Mouse (Mus musculus): ENCODE data around the gene Slamf7. TPM values are rescaled to one million over a fixed set of nuclear protein-coding genes. Genes with fewer than 3 reads are reported as not detected.

The Slamf7 gene
- polyA plus RNA-seq, 1 experiment from 2014 or later, result not detected

DNA sequence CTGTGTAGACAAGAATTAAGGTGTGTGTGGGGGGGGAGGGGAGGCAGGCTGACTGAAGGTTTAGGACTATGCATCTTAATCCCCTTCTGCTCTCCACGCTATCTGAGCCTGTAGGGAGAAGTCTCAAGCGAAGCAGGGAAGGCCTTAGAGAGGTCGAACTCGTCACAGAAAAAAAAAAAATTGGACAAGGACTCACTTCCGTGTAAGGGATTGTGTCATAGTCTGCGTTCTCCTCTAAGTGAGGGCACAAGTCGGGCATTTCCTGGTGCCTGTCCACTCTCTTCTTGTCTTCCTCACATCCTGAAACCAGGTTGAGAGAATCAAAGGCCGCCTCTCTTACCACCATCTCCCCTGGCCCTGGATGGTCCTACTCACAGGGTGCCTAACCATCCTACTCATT is 15.7 kb downstream of the Slamf7 start:
- Histone ChIP-seq H3K9me3 (no peaks in the 10 kb centered on the region), H3K27ac (no peak overlapping the region), H3K27me3 (no peaks in the 10 kb centered on the region), H3K4me2 (no peak overlapping the region), H3K4me1 (replicated peaks) (no peaks in the 10 kb centered on the region), H3K9ac (replicated peaks) (no peak overlapping the region), H3K36me3 (no peaks in the 10 kb centered on the region), H3K4me3 (replicated peaks) (no peak overlapping the region)
- no peak for ATAC-seq (ENCODE audit: insufficient number of reproducible peaks, insufficient read depth, low FRiP score, low TSS enrichment, low read depth)
- 87% methylated on average over 8 of the region's 8 CpGs for WGBS

DNA sequence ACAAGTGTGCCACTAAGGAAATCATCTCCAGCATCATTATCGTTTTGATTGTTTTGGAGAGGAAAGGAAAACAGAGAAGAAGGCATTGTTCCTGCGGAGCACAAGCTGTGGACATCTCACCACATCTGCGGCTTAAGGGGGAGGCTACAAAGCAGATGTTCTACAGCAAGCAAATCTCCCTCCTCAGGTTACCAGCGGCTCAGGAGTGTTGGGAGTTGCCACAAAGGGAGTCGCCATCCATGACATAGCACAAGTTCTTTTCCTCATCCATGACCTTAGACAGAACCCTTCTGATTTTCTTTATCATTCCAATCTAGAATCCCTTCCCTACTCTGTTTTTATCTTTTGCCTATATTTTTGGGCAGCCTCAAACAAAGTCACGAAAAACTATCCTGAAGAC is 17.1 kb downstream of the Slamf7 start:
- no peaks in the 10 kb centered on the region for H3K36me3 ChIP-seq
- ATAC-seq (ENCODE audit: insufficient number of reproducible peaks, insufficient read depth, low FRiP score, low TSS enrichment, low read depth), result no peak
- H3K9me3 ChIP-seq, result no peaks in the 10 kb centered on the region
- H3K4me1 ChIP-seq (replicated peaks), result no peaks in the 10 kb centered on the region
- H3K27ac ChIP-seq, result no peak overlapping the region
- H3K4me3 ChIP-seq (replicated peaks), result no peak overlapping the region
- WGBS, result 63% methylated on average over 6 of the region's 6 CpGs
- no peak overlapping the region for H3K9ac ChIP-seq (replicated peaks)
- no peak overlapping the region for H3K4me2 ChIP-seq
- H3K27me3 ChIP-seq, result no peaks in the 10 kb centered on the region

DNA sequence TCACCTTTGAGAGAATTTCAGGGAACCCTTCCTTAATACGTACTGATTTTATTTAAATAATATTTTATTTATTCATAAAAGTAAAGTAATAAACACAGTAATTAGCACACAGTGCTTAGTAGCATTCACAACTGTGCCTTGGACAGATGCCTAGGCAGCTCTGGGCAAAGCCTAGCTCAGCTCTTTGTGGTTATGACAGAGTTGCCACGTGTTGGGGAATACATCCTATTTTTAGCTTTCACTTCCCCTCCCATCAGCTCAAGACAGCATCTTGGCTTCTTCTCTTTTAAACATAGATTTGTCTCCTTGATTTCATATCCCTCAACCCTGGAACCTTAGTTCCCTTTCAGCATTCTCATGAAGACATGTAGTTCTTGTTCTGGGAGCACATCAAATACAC is 21.4 kb downstream of the Slamf7 start:
- WGBS, result 69% methylated on average over 2 of the region's 2 CpGs
- no peaks in the 10 kb centered on the region for H3K27me3 ChIP-seq
- no peak for ATAC-seq (ENCODE audit: insufficient number of reproducible peaks, insufficient read depth, low FRiP score, low TSS enrichment, low read depth)

DNA sequence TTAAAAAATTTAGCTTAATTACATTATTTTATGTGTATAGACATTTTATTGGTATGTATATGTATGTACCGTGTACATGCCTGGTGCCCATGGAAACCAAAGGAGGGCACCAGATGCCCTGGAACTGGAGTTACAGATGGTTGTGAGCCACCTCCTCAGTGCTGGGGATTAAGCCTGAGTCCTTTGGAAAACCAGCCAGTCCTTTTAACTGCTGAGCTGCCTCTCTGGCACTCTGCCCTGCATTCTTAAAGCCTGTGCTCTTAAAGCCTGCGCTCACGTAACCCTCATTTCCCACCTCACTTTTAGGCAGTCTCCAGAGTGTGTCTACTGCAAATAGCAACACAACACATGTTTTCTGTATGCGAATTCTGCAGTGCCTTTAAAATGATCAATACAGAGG is 21.9 kb downstream of the Slamf7 start:
- 75% methylated on average over 4 of the region's 4 CpGs for WGBS

More for the DNA sequence above, 21.4 kb downstream of the Slamf7 start:
- H3K36me3 ChIP-seq, result no peaks in the 10 kb centered on the region
- H3K4me2 ChIP-seq, result no peak overlapping the region
- no peaks in the 10 kb centered on the region for H3K9me3 ChIP-seq
- H3K4me3 ChIP-seq (replicated peaks), result no peak overlapping the region
- no peak overlapping the region for H3K9ac ChIP-seq (replicated peaks)
- no peak overlapping the region for H3K27ac ChIP-seq
- no peaks in the 10 kb centered on the region for H3K4me1 ChIP-seq (replicated peaks)

DNA sequence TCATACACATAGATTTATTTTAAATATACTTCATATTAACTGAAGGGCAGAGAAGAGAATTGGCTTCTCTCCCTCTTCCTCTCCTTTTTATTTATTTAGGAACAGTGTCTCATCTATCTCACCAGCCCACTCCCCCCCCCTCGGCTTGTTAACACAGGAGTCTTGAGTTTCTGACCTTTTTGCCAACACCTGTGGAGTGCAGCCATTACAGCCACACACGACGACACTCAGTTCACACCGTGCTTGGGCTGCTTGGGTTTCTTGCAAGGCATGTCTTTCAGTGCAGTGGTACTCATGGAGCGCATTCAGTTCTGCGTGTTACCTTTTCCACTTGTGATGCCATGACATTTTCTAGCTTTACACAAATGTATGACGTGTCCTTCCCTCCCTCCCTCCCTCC is 22.8 kb downstream of the Slamf7 start:
- Histone ChIP-seq H3K9ac (replicated peaks) (no peak overlapping the region), H3K4me3 (replicated peaks) (no peak overlapping the region), H3K9me3 (no peaks in the 10 kb centered on the region), H3K36me3 (no peaks in the 10 kb centered on the region), H3K27ac (no peak overlapping the region), H3K27me3 (no peaks in the 10 kb centered on the region), H3K4me2 (no peak overlapping the region), H3K4me1 (replicated peaks) (no peaks in the 10 kb centered on the region)
- ATAC-seq (ENCODE audit: insufficient number of reproducible peaks, insufficient read depth, low FRiP score, low TSS enrichment, low read depth), result no peak
- 72% methylated on average over 7 of the region's 7 CpGs for WGBS

More for the DNA sequence above, 21.9 kb downstream of the Slamf7 start:
- Histone ChIP-seq H3K9me3 (no peaks in the 10 kb centered on the region), H3K4me1 (replicated peaks) (no peaks in the 10 kb centered on the region), H3K27me3 (no peaks in the 10 kb centered on the region), H3K9ac (replicated peaks) (no peak overlapping the region), H3K4me3 (replicated peaks) (no peak overlapping the region), H3K4me2 (no peak overlapping the region), H3K36me3 (no peaks in the 10 kb centered on the region), H3K27ac (no peak overlapping the region)
- 0 out of 2 replicates have a peak, but pooled peaks have one; percentile 26 for ATAC-seq (ENCODE audit: insufficient number of reproducible peaks, insufficient read depth, low FRiP score, low TSS enrichment, low read depth)

DNA sequence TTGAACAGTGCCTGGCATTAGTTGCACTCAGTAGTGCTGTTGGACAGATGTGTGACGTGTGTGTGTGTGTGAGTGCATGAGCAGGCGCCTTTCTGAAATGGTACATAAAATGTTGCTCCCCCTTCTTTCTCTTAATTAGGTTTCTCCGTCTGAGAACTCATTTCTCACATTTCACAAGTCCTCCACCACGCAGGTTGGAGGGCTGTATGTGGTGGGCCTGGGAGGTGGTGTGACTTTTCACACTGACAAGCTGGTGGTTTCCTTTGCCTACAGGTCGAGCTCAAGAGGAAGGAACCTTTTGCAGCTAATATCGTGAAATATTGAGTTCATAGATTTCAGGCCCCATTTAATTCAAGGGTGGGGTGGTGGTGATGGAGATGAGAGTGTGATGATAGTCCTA is 23.7 kb downstream of the Slamf7 start:
- no peak overlapping the region for H3K4me3 ChIP-seq (replicated peaks)
- no peaks in the 10 kb centered on the region for H3K4me1 ChIP-seq (replicated peaks)
- no peak overlapping the region for H3K4me2 ChIP-seq
- H3K36me3 ChIP-seq, result no peaks in the 10 kb centered on the region
- no peak overlapping the region for H3K9ac ChIP-seq (replicated peaks)
- no peaks in the 10 kb centered on the region for H3K9me3 ChIP-seq
- no peaks in the 10 kb centered on the region for H3K27me3 ChIP-seq
- no peak overlapping the region for H3K27ac ChIP-seq
- WGBS, result 49% methylated on average over 6 of the region's 6 CpGs
- ATAC-seq (ENCODE audit: insufficient number of reproducible peaks, insufficient read depth, low FRiP score, low TSS enrichment, low read depth), result no peak

DNA sequence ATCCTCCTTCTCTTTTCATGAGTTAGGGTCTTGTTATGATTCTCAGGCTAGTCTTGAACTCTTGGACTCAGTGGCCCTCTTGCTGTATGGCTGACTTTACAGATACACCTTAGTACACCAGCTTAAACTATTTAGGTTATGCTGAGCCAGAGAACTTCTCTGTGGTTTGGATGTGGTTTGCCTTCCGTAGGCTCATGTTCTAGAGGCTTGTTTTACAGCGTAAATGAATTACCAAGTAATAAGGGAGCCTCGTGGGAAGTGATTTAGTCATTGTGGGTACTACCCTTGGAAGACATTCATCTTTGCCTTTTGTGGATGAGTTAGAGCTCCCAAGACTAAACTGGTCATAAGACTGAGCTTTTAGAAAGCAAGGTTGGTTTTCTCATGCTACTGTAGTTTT is 25.0 kb downstream of the Slamf7 start:
- Histone ChIP-seq H3K4me3 (replicated peaks) (no peak overlapping the region), H3K9ac (replicated peaks) (no peak overlapping the region), H3K27me3 (no peaks in the 10 kb centered on the region), H3K36me3 (no peaks in the 10 kb centered on the region), H3K4me2 (no peak overlapping the region), H3K9me3 (no peaks in the 10 kb centered on the region), H3K27ac (no peak overlapping the region), H3K4me1 (replicated peaks) (no peaks in the 10 kb centered on the region)
- 78% methylated on average over 3 of the region's 3 CpGs for WGBS
- no peak for ATAC-seq (ENCODE audit: insufficient number of reproducible peaks, insufficient read depth, low FRiP score, low TSS enrichment, low read depth)

DNA sequence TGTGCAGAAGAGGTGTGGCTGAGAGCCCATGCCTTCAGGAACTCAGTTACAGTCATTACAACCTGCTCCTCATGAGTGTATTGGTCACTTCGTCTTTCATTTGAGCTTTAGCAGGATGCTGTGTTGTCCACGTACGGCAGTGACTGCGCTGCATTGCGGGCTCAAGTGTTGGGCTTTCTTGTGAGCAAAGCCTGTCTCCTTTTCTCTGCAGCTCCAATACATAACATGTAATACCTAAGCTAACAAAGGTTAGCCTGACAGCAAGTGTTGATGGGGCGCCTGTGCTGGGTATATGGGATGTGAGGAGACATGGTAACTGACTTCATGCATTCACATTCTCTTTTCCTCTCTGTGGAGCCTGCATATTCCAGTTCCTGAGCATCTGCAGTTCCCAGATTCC is 32.7 kb downstream of the Slamf7 start:
- no peak overlapping the region for H3K27ac ChIP-seq
- H3K4me2 ChIP-seq, result no peak overlapping the region
- WGBS, result 91% methylated on average over 6 of the region's 6 CpGs
- H3K36me3 ChIP-seq, result no peaks in the 10 kb centered on the region
- H3K4me3 ChIP-seq (replicated peaks), result no peak overlapping the region
- H3K9ac ChIP-seq (replicated peaks), result no peak overlapping the region
- H3K9me3 ChIP-seq, result no peaks in the 10 kb centered on the region
- H3K27me3 ChIP-seq, result no peaks in the 10 kb centered on the region
- H3K4me1 ChIP-seq (replicated peaks), result no peaks in the 10 kb centered on the region
- ATAC-seq (ENCODE audit: insufficient number of reproducible peaks, insufficient read depth, low FRiP score, low TSS enrichment, low read depth), result no peak

DNA sequence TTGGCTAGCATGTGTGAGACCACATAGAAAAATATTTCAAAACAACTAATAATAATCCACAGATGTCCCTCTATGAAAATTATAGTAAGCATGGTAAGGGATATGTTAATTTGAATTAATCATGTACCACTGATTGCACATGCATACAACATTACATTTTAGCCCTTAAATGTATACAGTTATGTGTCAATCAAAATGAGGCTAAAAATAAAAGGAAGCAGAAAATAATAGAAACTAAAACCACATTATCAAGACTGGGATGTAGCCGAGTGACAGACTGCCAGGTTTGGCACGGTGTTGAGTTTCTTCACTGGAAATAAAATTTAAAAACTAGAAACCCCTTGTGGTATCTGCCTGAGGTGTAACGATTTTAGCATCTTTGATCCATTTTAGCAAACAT is 33.2 kb downstream of the Slamf7 start:
- no peak overlapping the region for H3K4me3 ChIP-seq (replicated peaks)
- no peaks in the 10 kb centered on the region for H3K36me3 ChIP-seq
- no peaks in the 10 kb centered on the region for H3K9me3 ChIP-seq
- H3K4me1 ChIP-seq (replicated peaks), result no peaks in the 10 kb centered on the region
- no peak overlapping the region for H3K9ac ChIP-seq (replicated peaks)
- WGBS, result 91% methylated on average over 3 of the region's 3 CpGs
- no peak overlapping the region for H3K4me2 ChIP-seq
- no peaks in the 10 kb centered on the region for H3K27me3 ChIP-seq
- no peak overlapping the region for H3K27ac ChIP-seq
- no peak for ATAC-seq (ENCODE audit: insufficient number of reproducible peaks, insufficient read depth, low FRiP score, low TSS enrichment, low read depth)

DNA sequence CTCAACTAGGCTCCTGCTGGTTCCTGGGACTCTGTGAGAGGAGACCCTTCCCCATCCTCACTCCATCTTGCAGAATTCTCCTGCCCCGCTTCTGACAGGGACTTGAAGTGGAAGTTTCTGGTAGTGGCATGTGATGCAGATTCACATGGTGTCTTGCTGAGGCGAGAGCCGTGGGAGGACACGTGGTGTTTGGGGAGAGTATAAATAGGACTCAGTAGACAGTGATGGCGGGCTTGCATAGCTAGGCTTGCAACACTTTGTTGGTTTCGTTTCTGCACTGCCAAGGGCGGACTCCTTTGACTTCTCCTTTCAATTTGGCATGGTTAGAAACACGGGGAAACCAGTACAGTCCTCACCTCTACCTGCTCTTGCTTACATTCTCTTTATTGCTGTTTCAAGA is 33.8 kb downstream of the Slamf7 start:
- Histone ChIP-seq H3K4me2 (no peak overlapping the region), H3K4me3 (replicated peaks) (no peak overlapping the region), H3K27ac (no peak overlapping the region), H3K4me1 (replicated peaks) (no peaks in the 10 kb centered on the region), H3K9me3 (no peaks in the 10 kb centered on the region), H3K9ac (replicated peaks) (no peak overlapping the region), H3K27me3 (no peaks in the 10 kb centered on the region), H3K36me3 (no peaks in the 10 kb centered on the region)
- 89% methylated on average over 8 of the region's 8 CpGs for whole genome bisulfite sequencing
- ATAC-seq (ENCODE audit: insufficient number of reproducible peaks, insufficient read depth, low FRiP score, low TSS enrichment, low read depth), result no peak

DNA sequence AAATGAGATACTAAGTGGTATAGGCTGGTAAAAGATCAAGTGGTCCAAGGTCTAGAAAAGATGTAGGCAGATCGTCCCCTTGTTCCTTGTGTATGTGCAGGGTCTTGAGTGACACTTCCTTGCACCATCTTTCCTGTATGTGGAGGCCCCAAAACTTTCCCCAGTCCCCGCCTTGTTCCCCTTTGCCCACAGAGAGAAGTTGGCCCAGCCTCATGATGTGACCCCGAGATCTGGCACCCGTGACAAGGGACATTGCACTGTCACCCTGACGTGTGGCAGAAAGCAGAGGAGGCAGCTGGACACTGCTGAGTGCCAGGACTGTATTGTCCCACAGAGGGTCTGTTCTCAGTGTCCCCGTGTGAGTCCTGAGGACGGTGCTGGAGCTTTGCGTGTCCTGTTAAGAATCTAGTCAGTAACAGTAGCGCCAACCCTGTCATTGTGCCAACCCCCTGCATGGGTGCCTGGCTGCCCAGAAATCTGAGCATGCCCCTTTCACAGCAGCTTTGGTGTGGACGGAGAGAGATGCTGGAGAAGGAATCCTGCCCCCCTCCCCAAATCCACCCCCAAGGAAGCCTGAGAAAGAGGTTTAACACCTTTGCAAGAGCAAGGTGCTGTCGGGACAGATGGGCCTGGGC is 35.8 kb downstream of the Slamf7 start:
- H3K36me3 ChIP-seq, result no peaks in the 10 kb centered on the region
- WGBS, result 78% methylated on average over 11 of the region's 11 CpGs
- H3K9me3 ChIP-seq, result no peaks in the 10 kb centered on the region
- no peak overlapping the region for H3K4me2 ChIP-seq
- no peak for ATAC-seq (ENCODE audit: insufficient number of reproducible peaks, insufficient read depth, low FRiP score, low TSS enrichment, low read depth)
- H3K27ac ChIP-seq, result no peak overlapping the region
- no peaks in the 10 kb centered on the region for H3K4me1 ChIP-seq (replicated peaks)
- H3K27me3 ChIP-seq, result no peaks in the 10 kb centered on the region
- no peak overlapping the region for H3K4me3 ChIP-seq (replicated peaks)
- no peak overlapping the region for H3K9ac ChIP-seq (replicated peaks)

DNA sequence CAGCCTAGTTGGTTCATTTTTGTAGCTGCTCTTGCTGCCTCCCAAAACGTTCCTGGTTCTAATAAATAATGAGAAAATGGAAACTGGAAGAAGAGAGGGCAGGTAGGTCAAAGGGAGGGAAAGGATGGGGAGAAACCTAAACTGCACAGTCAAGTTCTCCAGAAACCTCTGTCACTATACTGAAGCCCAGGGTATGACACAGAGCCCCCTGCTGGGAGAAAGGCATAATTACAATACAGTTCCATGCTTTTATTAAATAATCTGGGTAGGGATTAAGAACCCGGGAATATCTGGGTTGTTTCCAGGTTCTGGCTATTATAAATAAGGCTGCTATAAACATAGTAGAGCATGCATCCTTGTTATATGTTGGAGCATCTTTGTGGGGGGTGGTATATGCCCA is 38.9 kb downstream of the Slamf7 start:
- Histone ChIP-seq H3K4me2 (no peak overlapping the region), H3K4me1 (replicated peaks) (no peaks in the 10 kb centered on the region), H3K4me3 (replicated peaks) (no peak overlapping the region), H3K27me3 (no peaks in the 10 kb centered on the region), H3K27ac (no peak overlapping the region), H3K36me3 (no peaks in the 10 kb centered on the region), H3K9me3 (no peaks in the 10 kb centered on the region), H3K9ac (replicated peaks) (no peak overlapping the region)
- 36% methylated on average over 2 of the region's 2 CpGs for WGBS
- ATAC-seq (ENCODE audit: insufficient number of reproducible peaks, insufficient read depth, low FRiP score, low TSS enrichment, low read depth), result no peak
